Mouse (Mus musculus) cerebellum, adult 2 months (tissue): ENCODE results near the gene Tmod1.

Experiments
- CTCF ChIP-seq: fragments of 200-500 bp; IDR thresholded peaks from 2 replicates; pipeline ENCODE4 v1.5.1; 2011; ENCODE audit warnings: low read depth, mild to moderate bottlenecking, control low read depth, low read length, moderate library complexity, borderline replicate concordance; ENCODE audit not compliant: insufficient read depth
- POLR2A ChIP-seq: fragments of 200-500 bp; IDR thresholded peaks from 2 replicates; pipeline ENCODE4 v1.6.1; 2011; ENCODE audit warnings: low read length, control low read depth, borderline replicate concordance; ENCODE audit not compliant: insufficient read depth

DNA sequence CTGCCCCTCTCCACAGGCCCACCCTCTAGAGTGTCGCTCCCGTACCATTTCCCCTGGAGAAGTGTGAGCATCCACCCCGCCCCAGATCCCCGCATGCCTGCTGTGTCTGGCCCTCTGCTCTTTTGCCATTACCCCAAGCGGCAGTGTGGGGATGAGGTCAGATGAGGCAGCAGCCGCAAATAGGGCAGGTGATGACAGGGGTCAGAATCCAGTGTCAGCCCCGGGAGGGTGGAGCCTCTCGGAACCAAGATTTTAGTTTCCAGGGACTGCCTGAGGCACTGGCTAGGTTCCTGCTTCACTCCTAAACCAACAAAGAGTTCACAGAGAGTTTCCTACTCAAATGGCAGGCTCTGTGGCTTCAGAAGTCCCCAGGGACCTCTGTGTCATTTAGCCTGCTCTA lies 25.5 kb downstream of the Tmod1 start:
- TF ChIP-seq CTCF (no peak), POLR2A (no peak)
